Mouse (Mus musculus) thymus, postnatal 14 days (tissue): Measurements from ENCODE around the gene Ppfibp1.

ENCODE experiments used
- DNase-seq: peaks from one replicate; pipeline ENCODE4 v3.0.0; 2021

Gene Ppfibp1

GRCm38 (mm10) chr6:147008148-147008547 is 119.9 kb downstream of the Ppfibp1 start:
- DNase-seq = peak; percentile 74

GRCm38 (mm10) chr6:147010358-147010757 is 122.1 kb downstream of the Ppfibp1 start:
- no peak for DNase-seq

GRCm38 (mm10) chr6:147010811-147011520 is 122.7 kb downstream of the Ppfibp1 start:
- no peak for DNase-seq

- DNase-seq = no peak
Measured at GRCm38 (mm10) chr6:147011555-147011954, 123.3 kb downstream of the Ppfibp1 start.

GRCm38 (mm10) chr6:147011977-147012376 is 123.7 kb downstream of the Ppfibp1 start:
- DNase-seq = no peak

- DNase-seq = no peak
Measured at GRCm38 (mm10) chr6:147013546-147013945, 125.3 kb downstream of the Ppfibp1 start.

GRCm38 (mm10) chr6:147017906-147018305 is 129.6 kb downstream of the Ppfibp1 start:
- no peak for DNase-seq

- no peak for DNase-seq
Measured at GRCm38 (mm10) chr6:147018364-147018763, 130.1 kb downstream of the Ppfibp1 start.

- DNase-seq = no peak
Measured at GRCm38 (mm10) chr6:147021181-147021580, 132.9 kb downstream of the Ppfibp1 start.

- no peak for DNase-seq
Measured at GRCm38 (mm10) chr6:147022375-147023132, 134.3 kb downstream of the Ppfibp1 start.

- DNase-seq = no peak
Measured at GRCm38 (mm10) chr6:147023133-147023395, 134.8 kb downstream of the Ppfibp1 start.

GRCm38 (mm10) chr6:147023568-147023967 is 135.3 kb downstream of the Ppfibp1 start:
- no peak for DNase-seq

GRCm38 (mm10) chr6:147024761-147025160 is 136.5 kb downstream of the Ppfibp1 start:
- DNase-seq = no peak

GRCm38 (mm10) chr6:147028396-147028795 is 140.1 kb downstream of the Ppfibp1 start:
- DNase-seq = no peak

GRCm38 (mm10) chr6:147029591-147029990 is 141.3 kb downstream of the Ppfibp1 start:
- DNase-seq = no peak

GRCm38 (mm10) chr6:147030096-147030885 is 142.0 kb downstream of the Ppfibp1 start:
- DNase-seq = no peak

- no peak for DNase-seq
Measured at GRCm38 (mm10) chr6:147032303-147032925, 144.1 kb downstream of the Ppfibp1 start, which contains the start of gene Rep15. TSS of gene Rep15 (plus strand) at chr6:147032584.

- peak; percentile 92 for DNase-seq
Measured at GRCm38 (mm10) chr6:147042291-147043290, 154.3 kb downstream of the Ppfibp1 start, which contains the start of gene Mrps35. TSS of gene Mrps35 (plus strand) at chr6:147042764.

GRCm38 (mm10) chr6:147043633-147044032 is 155.3 kb downstream of the Ppfibp1 start:
- DNase-seq = no peak

- DNase-seq = no peak
Measured at GRCm38 (mm10) chr6:147049239-147049805, 161.0 kb downstream of the Ppfibp1 start.

GRCm38 (mm10) chr6:147051666-147052065 is 163.4 kb downstream of the Ppfibp1 start:
- no peak for DNase-seq
